Mouse (Mus musculus): ENCODE results near the gene Grb10.

The Grb10 gene

DNA sequence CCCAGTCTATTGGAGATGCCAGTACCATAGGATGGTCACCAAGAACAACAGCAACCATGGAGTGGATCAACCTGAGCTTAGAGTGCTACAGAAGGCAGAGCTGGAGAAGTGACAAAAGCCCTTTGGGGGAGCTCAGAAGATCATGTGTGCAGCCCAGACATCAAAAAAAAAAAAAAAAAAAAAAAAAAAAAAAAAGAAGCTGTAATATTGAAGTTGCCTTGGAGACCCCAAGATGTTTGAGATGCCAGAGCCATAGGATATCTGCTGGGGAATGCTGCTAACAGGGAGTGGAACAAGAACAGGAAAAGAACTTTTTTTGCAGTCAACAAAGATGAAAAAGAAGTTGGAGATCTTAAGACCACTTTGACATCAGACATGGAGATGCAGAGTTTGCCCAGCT lies 133.0 kb downstream of the Grb10 start:
- DNase-seq (ENCODE audit: low spot score in 2 of 2), result no peak

- no peak for DNase-seq (ENCODE audit: low spot score in 2 of 2)
These were observed 133.5 kb downstream of the Grb10 start for GRCm38 (mm10) chr11:11904995-11905394.

DNA sequence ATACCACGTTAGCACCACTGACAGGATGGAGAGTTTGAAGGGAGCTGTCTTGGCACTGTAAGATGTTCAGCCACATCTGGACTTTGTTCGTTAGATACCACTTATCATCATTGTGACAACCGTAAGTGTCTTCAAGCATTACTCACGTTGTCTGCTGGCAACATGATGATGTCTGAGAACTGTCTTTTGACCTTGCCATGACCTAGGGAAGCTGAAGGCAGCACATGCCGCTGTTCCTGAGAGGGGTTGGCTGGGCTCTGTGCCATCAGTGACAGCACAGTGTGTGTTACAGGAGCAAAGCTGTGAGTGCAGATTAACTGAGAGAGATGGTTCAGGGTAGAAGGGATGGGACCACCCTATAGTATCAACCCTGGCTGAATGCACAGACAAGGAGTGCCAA lies 137.0 kb downstream of the Grb10 start:
- DNase-seq (ENCODE audit: low spot score in 2 of 2), result no peak

GRCm38 (mm10) chr11:11898496-11898895 lies 140.0 kb downstream of the Grb10 start:
- no peak for DNase-seq (ENCODE audit: low spot score in 2 of 2)

GRCm38 (mm10) chr11:11897645-11898357 lies 140.7 kb downstream of the Grb10 start, which contains the start of gene Ddc:
Gene Ddc (minus strand): TSS chr11:11898144.
- no peak for DNase-seq (ENCODE audit: low spot score in 2 of 2)

- DNase-seq (ENCODE audit: low spot score in 2 of 2), result no peak
These were observed 143.0 kb downstream of the Grb10 start for GRCm38 (mm10) chr11:11895479-11895878.

DNA sequence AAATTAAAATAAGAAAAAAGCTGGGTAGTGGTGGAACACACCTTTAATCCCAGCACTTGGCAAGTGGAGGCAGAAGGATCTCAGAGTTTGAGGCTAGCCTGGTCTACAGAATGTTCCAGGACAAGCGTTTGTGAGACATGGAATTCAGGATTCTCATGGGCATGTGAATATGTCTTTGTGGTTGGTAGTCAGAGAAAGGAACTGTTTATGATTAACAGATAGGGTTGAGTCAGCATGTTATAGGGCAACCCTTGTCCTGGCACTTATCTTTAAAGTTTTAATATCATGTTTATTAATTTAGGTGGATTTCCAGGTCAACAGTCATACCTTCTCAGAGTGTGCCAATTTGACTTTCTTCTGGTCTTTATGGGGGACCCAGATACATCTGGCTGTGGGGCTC lies 144.7 kb downstream of the Grb10 start:
- no peak for DNase-seq (ENCODE audit: low spot score in 2 of 2)

- no peak for DNase-seq (ENCODE audit: low spot score in 2 of 2)
These were observed 145.4 kb downstream of the Grb10 start for GRCm38 (mm10) chr11:11892993-11893602.

DNA sequence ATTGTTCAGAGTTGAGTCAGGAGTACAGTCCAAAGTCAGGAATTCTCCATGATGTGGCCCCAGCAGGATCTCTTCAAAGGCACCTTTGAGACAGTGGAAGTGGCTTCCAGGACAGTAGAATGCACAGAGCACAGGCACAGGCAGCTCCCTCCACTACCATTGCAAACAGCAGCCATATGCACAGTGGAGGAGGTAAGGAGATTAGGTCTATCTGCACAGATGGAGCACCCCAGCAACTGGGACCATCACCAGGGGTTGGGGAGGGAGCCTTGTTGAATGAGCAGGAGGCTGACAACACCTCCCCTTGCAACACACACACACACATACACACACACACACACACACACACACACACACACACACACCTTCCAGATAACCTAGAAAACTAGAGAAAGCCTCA lies 146.7 kb downstream of the Grb10 start:
- DNase-seq (ENCODE audit: low spot score in 2 of 2), result no peak

DNA sequence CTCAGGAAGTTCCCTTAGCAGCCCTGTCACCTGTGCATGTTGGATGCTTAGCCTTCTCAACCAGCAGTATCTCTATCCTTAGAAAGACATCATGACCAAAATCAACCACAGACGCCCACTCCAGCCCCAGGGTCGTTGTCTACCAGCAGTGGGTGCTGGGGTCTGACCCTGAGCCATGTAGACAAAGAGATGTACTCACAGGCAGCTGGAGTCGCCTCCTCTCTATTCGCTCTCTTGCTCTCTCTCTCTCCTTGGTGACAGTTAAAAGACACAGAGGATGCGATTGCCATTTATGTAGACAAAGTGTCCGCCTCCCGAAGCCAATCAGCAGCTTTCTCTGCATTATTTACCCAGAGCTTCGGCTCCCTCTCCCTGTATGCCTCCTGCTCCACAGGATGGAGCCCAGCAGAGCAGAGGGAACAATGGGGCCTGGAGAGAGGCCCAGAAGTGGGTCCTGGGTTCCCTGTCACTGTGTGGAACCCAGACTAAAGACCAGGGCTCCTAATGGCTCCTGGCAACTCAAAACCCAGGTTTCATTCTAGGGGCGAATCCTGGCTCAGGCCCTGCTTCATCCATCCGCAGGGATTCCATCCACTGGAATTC lies 148.2 kb downstream of the Grb10 start:
- no peak for DNase-seq (ENCODE audit: low spot score in 2 of 2)

DNA sequence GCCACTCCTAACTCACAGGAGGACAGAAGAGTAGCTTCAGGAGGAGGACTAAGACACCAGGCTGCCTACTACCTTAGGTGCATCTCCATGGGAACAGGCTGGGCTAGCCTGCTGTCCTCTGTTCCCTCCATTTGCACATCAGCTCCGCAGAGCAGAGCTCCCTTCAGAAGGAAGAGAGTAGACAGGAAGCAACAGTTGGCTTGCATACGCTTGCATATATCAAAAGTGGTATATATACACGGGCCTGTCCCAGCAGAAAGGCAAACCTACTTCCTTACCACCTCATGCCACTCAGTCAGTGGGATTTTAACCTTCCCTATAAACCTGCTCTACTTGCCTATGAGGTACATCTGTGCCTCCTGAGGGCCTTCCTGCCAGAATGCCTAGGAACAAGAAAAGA lies 149.8 kb downstream of the Grb10 start:
- DNase-seq (ENCODE audit: low spot score in 2 of 2), result no peak

DNA sequence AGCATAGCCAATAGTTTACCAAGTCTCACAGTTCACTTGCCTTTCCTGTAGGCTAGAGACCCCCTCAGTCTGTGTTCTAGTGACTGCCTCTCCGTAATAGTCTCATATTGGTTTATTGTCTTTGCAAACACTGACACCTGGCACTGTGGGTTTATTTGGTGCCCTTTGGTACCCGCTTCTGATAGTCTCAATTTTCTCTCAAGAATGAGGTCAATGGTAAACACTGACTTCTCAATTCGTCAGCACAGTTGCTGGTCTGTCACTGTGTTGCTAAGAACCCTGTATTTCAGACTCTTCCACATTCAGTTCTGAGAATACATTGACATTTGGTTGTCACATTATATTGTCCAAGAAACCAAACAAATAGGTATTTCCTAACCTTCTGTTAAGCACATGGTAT lies 150.4 kb downstream of the Grb10 start:
- DNase-seq (ENCODE audit: low spot score in 2 of 2), result no peak

- no peak for DNase-seq (ENCODE audit: low spot score in 2 of 2)
These were observed 152.0 kb downstream of the Grb10 start for GRCm38 (mm10) chr11:11886403-11886998.

DNA sequence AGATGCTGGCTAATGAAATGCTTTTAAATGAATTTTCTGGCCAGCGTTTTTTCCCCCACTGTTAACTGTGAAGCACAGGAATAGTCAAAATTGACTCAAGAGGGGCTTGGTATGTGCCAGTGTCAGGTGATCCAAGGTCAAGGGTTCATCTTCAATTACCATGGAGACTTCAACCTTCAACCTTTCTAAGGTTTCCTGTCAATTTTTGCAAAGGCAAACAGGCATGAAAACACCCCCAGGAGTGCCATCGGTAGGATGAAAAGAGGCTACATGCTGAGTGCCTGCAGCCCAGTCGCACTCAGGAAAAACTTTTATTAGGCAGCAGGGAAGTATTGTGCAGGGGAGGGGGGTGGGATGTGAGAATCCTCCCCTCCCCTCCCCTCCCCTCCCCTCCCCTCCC lies 152.6 kb downstream of the Grb10 start:
- no peak for DNase-seq (ENCODE audit: low spot score in 2 of 2)

- DNase-seq (ENCODE audit: low spot score in 2 of 2), result no peak
These were observed 153.2 kb downstream of the Grb10 start for GRCm38 (mm10) chr11:11885246-11885643.

DNA sequence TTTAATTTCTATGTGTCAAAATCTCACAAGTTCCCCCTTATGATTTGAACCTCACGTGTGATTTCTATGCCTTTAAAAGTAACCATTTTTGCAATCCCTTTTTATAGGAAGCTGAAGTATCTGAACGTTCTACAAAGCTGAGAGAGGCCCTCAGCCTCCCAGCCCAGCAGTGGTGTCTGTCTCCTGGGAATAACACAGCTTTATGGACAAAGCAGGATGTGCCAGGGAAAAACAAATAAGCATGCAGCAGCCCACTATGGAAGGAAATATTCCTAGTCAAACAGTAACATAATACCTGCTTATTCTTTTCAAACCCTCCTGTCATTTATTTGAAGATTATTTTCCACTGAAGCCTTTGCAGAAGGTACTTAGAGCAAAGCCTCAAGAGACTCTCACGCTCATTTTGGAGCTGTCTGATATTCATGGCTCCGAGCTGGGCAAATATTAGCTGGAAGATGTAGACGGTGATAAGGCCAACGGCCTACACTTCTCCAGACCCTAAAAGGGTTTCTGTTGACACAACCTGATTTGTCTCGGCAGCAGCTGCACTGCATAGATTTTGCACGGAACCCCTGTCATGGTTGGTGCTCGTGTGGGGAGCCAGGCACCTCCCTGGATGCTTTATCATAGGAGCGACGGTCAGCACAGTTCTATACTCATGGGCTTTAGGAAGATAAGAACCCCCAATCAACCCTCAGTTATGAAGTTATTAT lies 153.8 kb downstream of the Grb10 start:
- DNase-seq (ENCODE audit: low spot score in 2 of 2), result no peak

- no peak for DNase-seq (ENCODE audit: low spot score in 2 of 2)
These were observed 156.7 kb downstream of the Grb10 start for GRCm38 (mm10) chr11:11881783-11882155.

DNA sequence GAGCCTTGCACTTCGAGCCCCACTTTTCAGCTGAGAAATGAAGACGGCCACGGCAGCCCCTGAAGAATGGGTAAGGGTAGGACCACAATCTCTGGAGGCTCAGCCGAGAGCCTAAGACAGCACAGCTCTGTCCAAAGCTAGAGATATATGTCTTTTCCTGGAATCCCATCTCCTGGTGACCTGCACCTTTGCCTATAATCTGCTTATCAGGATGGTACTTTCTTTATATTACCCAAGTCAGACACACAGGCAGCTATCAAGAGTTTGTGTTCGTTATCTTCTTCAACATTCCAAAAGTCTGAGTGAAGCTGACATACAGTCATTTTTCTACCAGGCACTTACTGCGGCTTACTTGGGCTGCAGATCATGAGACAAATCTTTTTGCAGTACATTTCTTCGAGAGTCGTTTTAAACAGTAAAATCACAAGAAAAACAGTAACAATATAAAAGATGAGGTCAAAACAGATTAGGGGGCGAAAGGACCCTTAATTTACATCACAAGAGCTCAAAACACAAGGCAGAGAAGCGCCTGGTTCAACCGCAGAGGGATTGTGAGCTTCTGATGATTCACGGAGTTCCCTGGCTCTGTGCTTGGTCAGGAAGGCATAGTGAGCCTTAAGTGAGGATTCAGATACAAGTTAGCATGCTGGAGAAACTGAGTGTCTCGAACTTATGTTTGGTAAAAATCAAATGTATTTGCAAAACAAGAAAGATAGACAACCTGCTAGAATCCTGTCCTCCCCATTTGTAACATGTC lies 157.3 kb downstream of the Grb10 start:
- no peak for DNase-seq (ENCODE audit: low spot score in 2 of 2)

Data from frontal cortex, postnatal 36 days (tissue).